Mouse (Mus musculus): ENCODE results near the gene Itgb3.

The Itgb3 gene

DNA sequence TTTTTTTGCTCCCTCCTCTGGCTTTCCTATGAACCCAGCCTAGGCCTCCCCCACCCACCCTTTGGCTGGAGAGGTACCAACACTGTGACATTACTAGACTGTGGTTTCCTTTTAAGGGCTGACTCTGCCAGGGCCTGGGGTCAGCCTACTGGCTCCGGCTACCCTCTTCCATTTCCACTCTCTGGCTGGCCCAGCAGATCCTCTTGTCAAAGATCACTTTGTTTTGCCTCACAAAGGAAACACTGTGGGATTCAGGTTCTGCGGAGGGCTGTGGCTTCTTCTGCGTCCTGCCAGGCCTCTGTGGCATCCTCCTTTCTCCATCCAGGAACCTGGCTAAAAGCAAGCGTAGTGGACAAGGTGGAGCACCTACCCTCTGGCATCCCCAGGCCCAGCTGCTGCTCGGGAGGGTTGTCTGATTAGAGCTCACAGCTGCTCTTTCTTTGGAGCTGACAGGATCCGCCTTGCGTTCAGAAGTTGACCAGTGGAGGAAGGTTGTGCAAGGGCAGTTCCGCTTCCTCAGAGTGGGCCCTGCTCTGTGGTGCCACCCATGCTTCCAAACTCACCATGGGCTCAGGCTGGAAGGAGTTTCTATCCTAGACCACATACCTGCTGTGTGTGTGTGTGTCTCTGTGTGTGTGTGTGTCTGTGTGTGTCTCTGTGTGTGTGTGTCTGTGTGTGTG is 39.5 kb downstream of the Itgb3 start:
- DNase-seq (ENCODE audit: extremely low read depth, insufficient read length, low spot score), result no peak

DNA sequence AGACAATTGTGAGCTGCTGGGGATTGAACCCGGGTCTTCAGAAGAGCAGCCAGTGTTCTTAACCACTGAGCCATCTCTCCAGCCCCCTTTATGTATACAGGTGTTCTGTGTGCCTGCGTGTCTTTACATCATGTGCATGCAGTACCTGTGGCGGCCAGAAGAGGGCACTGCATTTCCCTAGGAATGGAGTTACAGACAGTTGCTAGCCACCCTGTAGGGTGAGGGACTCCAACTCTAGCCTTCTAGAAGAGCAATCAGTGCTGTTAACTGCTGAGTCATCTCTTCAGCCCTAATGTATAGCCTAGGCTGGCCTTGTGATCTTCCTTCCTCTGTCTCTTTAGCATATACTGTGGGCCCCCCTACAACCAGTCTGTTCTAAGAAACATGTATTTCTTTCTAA is 40.8 kb downstream of the Itgb3 start:
- DNase-seq (ENCODE audit: extremely low read depth, insufficient read length, low spot score), result no peak

DNA sequence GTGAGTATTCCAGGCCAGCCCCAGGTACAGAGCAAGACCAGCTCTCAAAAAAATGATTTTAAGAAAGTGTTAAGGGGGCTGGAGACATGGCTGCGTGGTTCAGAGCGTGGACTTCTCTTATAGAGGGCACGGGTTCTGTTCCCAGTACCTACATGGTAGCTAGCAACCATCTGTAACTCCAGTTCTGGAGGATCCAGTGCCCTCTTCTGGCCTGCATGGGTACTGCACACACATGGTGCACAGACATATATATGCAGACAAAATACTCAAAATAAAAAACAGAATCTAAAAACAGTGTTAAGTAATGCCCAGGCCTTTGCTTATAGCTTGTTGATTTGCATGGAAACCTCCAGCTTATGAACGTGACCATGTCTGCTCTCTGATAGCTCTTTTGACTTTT is 52.8 kb downstream of the Itgb3 start:
- DNase-seq (ENCODE audit: extremely low read depth, insufficient read length, low spot score), result no peak

DNA sequence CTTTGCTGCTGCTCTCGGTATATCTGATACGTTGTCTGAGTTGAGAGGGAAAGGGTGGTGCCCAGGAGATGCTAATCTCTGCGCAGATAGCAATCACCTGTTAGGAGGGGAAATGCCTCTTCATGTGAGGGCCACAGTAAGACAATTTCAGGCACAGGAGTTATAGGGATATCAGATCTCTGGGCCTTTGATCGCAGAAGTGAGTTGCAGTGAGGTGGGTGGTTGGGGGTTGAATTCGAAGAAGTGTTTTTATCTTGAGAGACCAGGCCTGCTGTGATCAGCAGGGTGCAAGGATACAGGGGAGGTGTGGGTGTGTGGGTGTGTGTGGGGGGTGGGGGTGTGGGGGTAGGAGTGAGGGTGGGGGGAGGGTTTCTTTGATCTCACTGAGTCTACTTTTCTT is 53.3 kb downstream of the Itgb3 start:
- no peak for DNase-seq (ENCODE audit: extremely low read depth, insufficient read length, low spot score)

DNA sequence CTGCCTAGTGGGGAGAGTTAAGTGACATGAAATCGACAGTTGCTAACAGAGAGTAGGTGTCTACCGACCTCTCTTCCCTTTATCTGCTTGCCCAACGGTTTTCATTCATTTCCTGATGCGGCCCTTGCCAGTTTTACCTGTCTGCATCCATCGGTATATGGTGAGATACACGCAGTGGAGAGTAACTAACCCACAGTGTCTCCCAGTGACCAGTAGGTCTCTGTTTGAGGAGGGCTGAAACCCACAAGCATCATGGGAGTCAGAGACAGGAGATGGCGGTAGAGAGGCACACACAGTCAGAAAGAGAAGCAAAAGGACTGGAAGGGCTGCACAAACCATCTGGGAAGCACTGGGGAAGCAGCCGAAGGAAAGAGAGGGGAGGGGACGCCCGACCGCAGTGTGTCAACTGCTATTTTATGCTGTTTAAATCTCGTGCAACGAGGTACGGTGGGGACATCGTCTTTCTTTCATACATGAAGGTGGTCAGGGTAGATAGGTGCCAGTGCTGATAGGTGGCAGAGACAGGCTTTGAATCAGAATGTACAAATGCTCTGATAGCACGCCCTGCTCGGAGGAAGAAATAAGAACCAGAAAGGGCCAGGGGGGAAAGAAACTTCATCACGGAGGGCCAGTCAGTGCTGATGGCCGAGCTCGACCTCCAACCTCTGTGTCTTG is 53.9 kb downstream of the Itgb3 start:
- DNase-seq (ENCODE audit: extremely low read depth, insufficient read length, low spot score), result no peak

DNA sequence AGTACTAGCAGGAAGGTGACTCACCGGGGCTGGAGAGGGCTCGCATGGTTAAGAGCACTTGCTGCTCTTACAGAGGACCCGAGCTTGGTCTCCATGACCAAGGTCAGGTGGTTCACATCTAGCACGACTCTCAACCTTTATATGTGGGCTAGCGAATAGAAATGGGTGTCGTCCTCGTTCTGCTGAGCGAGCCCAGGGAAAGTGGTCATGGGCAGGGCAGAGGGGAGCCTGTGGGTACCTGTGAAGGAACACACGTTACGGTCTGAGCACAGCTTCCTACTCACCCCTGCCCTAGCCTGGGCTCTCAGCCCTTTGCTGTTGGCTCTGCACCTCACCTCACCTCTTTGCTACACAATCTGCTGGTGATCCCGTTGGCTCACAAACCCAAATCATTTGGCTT is 54.8 kb downstream of the Itgb3 start:
- no peak for DNase-seq (ENCODE audit: extremely low read depth, insufficient read length, low spot score)

DNA sequence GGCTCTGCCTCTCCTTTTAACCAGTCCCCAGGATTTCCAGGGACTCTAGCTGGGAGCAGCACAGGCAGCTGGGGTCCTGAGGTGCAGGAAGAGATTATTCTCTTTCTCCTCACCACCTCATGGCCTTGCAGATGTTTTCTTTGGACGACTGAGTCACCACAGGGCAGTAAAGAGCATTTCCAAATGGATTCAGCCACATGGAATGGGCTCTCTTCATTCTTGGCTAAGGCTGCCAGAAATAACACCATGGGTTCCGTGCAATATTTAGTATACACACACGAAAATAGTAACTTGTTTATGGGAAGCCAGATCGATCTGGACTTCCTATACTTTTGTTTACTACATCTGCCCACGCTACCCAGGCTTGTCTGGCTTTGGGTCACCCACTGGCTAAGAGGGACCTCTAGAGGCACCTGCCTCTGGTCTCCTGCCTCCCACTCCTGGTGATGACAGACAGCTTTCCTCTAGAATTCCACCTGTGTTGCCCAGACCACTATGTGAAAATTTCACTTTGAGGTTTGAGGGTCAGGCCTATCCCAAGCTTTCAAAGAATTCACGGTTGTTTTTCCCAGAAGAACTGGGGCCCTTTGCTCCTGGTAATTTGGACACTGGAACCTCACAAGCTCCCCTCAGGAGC is 55.6 kb downstream of the Itgb3 start:
- no peak for DNase-seq (ENCODE audit: extremely low read depth, insufficient read length, low spot score)

DNA sequence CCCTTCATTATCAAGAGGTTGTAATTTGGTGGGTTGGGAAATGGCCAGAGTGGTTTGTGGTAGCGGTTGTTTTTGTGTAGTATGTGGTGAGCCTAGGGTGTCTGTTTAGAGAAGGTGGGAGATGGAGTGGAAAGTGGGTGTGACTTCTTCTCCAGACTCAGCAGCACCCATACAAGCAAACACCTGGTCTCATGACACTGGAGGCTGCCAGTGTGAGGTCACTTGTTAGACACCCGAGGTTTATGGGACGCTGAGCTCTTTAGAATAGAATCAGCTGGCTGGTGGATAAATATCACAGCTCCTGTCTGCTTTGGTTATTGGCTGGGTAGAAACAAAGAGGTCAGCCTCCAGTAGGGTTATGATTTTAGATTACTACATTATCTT is 56.1 kb downstream of the Itgb3 start:
- DNase-seq (ENCODE audit: extremely low read depth, insufficient read length, low spot score), result no peak

DNA sequence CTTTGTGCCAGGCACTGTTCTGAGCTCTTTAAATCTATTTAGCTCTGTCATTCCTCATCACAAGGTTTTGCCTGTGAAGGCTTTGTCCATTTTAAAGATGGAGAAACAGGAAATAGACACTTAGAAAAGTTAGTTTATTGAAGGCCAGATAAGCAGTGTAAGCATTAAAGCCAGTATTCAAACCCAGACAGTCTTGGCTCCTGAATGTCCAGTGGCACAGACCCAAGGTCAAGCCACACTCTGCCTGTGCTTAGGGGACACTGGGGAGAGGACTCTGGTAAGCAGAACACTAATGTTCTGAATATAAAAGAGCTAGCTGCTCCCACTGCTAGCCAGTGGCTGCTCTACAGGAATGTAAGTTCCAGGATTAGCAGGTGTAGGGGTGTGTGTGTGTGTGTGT is 56.6 kb downstream of the Itgb3 start:
- DNase-seq (ENCODE audit: extremely low read depth, insufficient read length, low spot score), result no peak

DNA sequence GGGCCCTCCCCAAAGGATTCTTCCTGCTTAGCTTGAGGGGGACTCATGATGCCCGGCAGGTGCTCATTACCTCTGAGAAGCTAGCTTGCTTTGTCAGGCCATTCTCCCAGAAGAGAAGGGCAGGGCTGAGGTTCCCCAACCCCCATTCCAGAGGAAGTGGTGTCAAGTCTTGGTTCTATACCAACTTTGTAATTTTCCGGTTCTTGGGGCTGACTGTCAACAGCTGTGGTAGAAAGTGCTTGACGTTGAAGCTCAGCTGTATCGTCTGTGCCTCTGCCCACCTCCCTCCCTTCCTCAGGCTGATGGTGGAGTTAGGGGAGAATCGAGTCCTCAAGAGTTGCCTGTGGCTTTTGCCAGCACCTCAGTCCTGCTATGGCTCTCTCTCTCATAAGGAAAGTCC is 59.6 kb downstream of the Itgb3 start:
- no peak for DNase-seq (ENCODE audit: extremely low read depth, insufficient read length, low spot score)

DNA sequence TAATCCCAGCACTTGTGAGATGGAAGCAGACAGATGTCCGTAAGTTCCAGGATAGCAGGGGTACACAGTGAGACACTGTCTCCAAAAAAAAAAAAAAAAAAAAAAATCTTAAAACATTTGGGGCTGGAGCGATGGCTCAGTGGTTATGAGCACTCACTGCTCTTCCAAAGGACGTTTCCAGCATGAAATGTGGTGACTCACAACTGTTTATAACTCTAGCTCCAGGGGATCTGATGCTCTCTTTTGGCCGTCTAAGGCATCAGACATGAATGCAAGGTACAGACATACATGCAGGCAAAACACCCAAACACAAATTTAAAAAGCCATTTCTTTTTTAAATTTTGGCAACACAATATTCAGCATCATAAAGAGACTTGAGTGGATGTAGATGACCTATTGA is 65.6 kb downstream of the Itgb3 start:
- no peak for DNase-seq (ENCODE audit: extremely low read depth, insufficient read length, low spot score)

DNA sequence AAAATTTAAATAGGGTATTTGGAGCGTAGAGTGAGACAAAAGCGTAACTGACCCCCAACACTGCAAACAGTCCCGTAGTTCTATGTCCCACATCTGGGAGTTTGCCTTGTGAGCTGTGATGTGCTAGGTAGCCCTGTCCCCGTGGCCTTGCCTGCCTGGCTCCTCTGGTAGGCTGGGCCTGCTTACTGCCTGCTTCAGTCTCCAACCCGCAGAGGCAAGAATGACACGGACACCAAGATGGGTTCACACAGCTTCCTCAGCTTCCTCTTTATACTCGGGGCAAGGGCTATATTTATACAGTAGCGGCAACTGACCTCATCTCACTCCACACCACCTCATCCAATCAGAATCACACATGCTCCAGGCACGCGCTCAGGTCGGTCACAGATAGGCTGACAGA is 67.0 kb downstream of the Itgb3 start:
- no peak for DNase-seq (ENCODE audit: extremely low read depth, insufficient read length, low spot score)

DNA sequence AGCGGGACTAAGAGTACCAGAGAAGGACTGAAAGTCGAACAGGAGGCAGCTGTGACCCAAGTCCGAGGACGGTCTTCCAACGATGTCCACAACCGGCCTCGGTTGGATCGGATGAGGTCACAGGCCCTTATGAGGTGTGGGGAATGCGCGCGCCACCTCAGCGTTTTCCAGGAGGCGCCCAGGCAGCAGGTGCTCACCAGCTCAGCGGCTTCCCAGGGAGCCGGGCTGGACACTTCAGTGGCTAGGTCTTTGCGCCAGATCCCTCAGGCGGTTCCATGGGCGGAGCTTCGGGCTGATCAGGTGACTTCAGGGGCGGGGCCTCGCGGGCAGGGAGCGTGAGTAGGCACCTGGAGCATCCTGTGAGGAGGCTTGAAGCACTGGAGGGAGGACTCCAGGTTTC is 77.7 kb downstream of the Itgb3 start, which contains the start of gene Gm11639:
Gene Gm11639, plus strand, starts transcription at position 160 of the 400 bp plus-strand sequence.
- no peak for DNase-seq (ENCODE audit: extremely low read depth, insufficient read length, low spot score)

DNA sequence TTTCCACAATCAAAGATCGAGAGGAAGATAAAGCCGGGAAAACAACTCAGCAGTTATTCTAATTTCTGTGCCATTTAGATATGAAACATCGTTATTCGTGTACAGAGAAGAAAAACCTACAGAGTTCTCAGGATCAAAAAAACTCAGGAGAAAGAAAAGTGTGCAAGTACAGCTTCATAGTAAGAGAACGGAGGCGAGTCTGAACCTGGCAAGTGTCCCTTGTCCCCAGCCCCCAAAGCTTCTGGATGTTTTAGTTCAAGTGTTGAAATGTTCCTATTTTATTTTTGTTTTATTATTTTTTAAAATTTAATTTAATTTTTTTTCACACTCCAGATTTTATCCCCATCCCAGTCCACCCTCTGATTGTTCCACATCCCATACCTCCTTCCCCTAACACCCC is 85.4 kb downstream of the Itgb3 start:
- no peak for DNase-seq (ENCODE audit: extremely low read depth, insufficient read length, low spot score)

DNA sequence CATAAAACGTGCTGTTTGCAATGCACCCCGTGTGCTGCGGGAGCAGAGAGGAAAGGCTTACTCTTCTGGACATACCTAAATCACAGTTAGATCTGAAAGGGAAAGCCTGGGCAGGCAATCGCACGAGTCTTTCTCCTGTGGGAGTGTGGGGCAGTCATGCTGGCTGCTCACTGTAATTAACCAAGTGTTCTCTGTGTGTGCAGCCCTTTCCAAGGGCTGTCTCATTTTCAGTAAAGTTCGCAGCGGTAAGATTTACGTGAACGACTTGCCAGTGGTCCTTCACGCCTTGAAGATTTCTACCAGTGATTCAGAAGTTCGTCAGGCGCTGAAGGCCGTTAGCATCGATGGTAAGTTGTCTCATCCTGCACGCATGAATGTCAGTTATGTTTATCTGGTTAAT is 96.3 kb downstream of the Itgb3 start:
- DNase-seq (ENCODE audit: extremely low read depth, insufficient read length, low spot score), result no peak

DNA sequence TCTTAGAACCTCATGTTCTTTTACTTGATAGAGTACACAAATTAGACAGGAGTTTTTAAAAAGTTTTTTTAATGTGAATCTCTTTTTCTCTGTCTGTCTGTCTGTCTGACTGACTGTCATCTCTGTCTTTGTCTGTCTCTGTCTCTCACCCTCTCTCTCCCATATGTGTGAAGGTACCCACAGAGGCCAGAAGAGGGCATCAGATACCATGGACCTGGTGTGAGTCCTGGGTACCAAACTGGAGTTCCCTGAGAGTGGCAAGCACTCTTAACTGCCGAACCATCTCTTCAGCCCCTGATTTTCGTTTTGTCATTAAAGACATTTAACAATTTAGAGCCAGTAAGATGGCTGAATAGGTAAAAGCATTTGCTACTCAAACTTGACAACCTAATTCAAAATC is 99.3 kb downstream of the Itgb3 start:
- DNase-seq (ENCODE audit: extremely low read depth, insufficient read length, low spot score), result no peak
